ENCODE assay signal across 10 mouse cellular contexts in the genomic region with DNA sequence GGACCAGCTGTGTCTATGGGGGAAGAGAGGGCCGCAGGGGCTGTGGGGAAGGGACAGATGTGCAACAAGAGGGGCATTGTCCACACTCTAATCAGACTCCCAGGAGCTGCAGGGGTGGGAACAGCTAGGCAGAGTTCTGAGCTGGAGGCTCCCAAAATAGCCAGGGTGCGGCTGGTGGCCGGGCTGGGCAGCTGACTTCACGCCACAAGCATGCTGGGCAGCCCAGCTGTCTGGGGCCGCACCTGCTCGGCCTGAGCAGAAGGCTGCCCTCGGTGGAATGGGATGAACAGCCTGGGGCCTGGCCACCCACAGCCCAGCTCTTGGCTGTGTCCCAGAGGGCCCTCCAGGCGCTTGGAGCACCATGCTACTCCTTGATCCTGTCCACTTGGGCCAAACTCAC. TPM values are rescaled to one million over a fixed set of nuclear protein-coding genes. Genes with fewer than 3 reads are reported as not detected.
A peak's percentile ranks its signal among the peaks of the same experiment; 100 is the strongest.
DNase-seq lines count a peak whose midpoint lies in the region; ATAC-seq and TF ChIP-seq lines count a peak whose summit lies in the region.
"Had no signal": no experiment of that assay in that cellular context is flagged by ENCODE, and none has a peak within 500 bp of the region (broad histone marks: within the 10 kb centered on the region; RNA-seq: fewer than 3 reads in every experiment).

No protein-coding gene starts in this region.

- ATAC-seq in hindbrain, embryonic 14.5 days (ENCODE audit: low FRiP score): no peak
- 0 out of 2 replicates have a peak, but pooled peaks have one; percentile 47 for ATAC-seq in intestine, embryonic 16.5 days

- H3K4me2 ChIP-seq in hindbrain, embryonic 14.5 days (replicated peaks): no peak overlapping the region
- H3K4me2 ChIP-seq in intestine, embryonic 16.5 days (ENCODE audit: low read depth, low read length): no peak overlapping the region
- H3K4me2 ChIP-seq: lung, embryonic 14.5 days had no signal

- intact Hi-C loops in gastrocnemius, postnatal 14 days (cut with DNase I; ENCODE audit: low total_unique reads): no loop called here

- no peaks in the 10 kb centered on the region for H3K9me3 ChIP-seq in hindbrain, embryonic 10.5 days
- H3K9me3 ChIP-seq in hindbrain, embryonic 14.5 days (ENCODE audit: control insufficient read depth, low read length): no peaks in the 10 kb centered on the region
- H3K9me3 ChIP-seq in intestine, embryonic 16.5 days (ENCODE audit: control insufficient read depth, low read length): no peaks in the 10 kb centered on the region

- peaks cover 66% of the 10 kb centered on the region for H3K4me1 ChIP-seq in hindbrain, embryonic 10.5 days (replicated peaks)
- 0 out of 2 replicates have a peak, but pooled peaks cover 8% of the 10 kb centered on the region for H3K4me1 ChIP-seq in hindbrain, embryonic 14.5 days (replicated peaks; ENCODE audit: control insufficient read depth, insufficient read depth, low read length)
- H3K4me1 ChIP-seq in intestine, embryonic 16.5 days (ENCODE audit: control insufficient read depth, insufficient read depth, low read length): peaks cover 11% of the 10 kb centered on the region

- no peak for TF ChIP-seq CTCF in brain, embryonic 14.5 days (IDR thresholded peaks at IDR 0.05; ENCODE audit: borderline replicate concordance, extremely low read depth, insufficient read depth, insufficient read length)

- 0 out of 2 replicates have a peak, but pooled peaks cover 3% of the 10 kb centered on the region for H3K27me3 ChIP-seq in hindbrain, embryonic 10.5 days (ENCODE audit: insufficient read depth, poor library complexity, severe bottlenecking)
- H3K27me3 ChIP-seq in hindbrain, embryonic 14.5 days (ENCODE audit: control insufficient read depth, insufficient read depth, low read length): no peaks in the 10 kb centered on the region
- no peaks in the 10 kb centered on the region for H3K27me3 ChIP-seq in intestine, embryonic 16.5 days (replicated peaks; ENCODE audit: control insufficient read depth, insufficient read depth, low read length)

- DNase-seq in hindbrain, embryonic 10.5 days (ENCODE audit: low spot score): peak; percentile 20
- no peak for DNase-seq in hindbrain, embryonic 14.5 days (ENCODE audit: low spot score)
- DNase-seq in brain, embryonic 14.5 days (ENCODE audit: low read depth): peak; percentile 24
- peak; percentile 73 for DNase-seq in gastrocnemius, postnatal 14 days
- DNase-seq in kidney, postnatal 4 days: no peak
- no peak for DNase-seq in ovary, postnatal 36 days (ENCODE audit: low spot score)
- no peak for DNase-seq in left cerebral cortex, adult 9 months (ENCODE audit: low spot score in 2 of 2)
- DNase-seq: lung, embryonic 14.5 days had no signal

- no peak overlapping the region for H3K4me3 ChIP-seq in hindbrain, embryonic 10.5 days
- H3K4me3 ChIP-seq in hindbrain, embryonic 14.5 days (replicated peaks; ENCODE audit: low read length): no peak overlapping the region
- H3K4me3 ChIP-seq in intestine, embryonic 16.5 days (ENCODE audit: low read length): no peak overlapping the region

- no peaks in the 10 kb centered on the region for H3K36me3 ChIP-seq in hindbrain, embryonic 10.5 days
- H3K36me3 ChIP-seq in hindbrain, embryonic 14.5 days (replicated peaks; ENCODE audit: control insufficient read depth, insufficient read depth): no peaks in the 10 kb centered on the region
- H3K36me3 ChIP-seq in intestine, embryonic 16.5 days (ENCODE audit: control insufficient read depth, insufficient read depth, low read length): no peaks in the 10 kb centered on the region

- H3K27ac ChIP-seq in hindbrain, embryonic 10.5 days: peak overlapping the region; percentile 62
- H3K27ac ChIP-seq in hindbrain, embryonic 14.5 days: no peak overlapping the region
- H3K27ac ChIP-seq in intestine, embryonic 16.5 days (ENCODE audit: low read length): no peak overlapping the region
- H3K27ac ChIP-seq: kidney, postnatal 0 days had no signal

- TF ChIP-seq POLR2A in brain, embryonic 14.5 days (IDR thresholded peaks at IDR 0.05; ENCODE audit: borderline replicate concordance, extremely low read depth, insufficient read depth, insufficient read length, poor library complexity, severe bottlenecking): no peak

- no peak overlapping the region for H3K9ac ChIP-seq in hindbrain, embryonic 14.5 days
- H3K9ac ChIP-seq in intestine, embryonic 16.5 days (ENCODE audit: low read depth, low read length): no peak overlapping the region
- H3K9ac ChIP-seq: lung, embryonic 14.5 days had no signal

- WGBS in hindbrain, embryonic 10.5 days: 60% methylated on average over 8 of the region's 8 CpGs
- WGBS in hindbrain, embryonic 14.5 days: 58% methylated on average over 8 of the region's 8 CpGs
- WGBS in intestine, embryonic 16.5 days: 64% methylated on average over 8 of the region's 8 CpGs

RNA-seq across cellular contexts. Expression of a gene that starts 44.2 kb away (rescaled TPM):
- polyA plus RNA-seq in hindbrain, embryonic 10.5 days (2016; fragmentation: Nextera tagmentation; extraction: Ambion mirVana): 72.1 and 76.0 TPM in 2 replicates
- polyA plus RNA-seq in hindbrain, embryonic 14.5 days (2014; fragmentation: Nextera tagmentation; extraction: Ambion mirVana): 64.0 and 66.1 TPM in 2 replicates
- 157 and 180 TPM in 2 replicates for polyA plus RNA-seq in brain, embryonic 14.5 days (2012; rRNA removed)
- total RNA-seq in gastrocnemius, postnatal 14 days (2021): 100 to 1,000 TPM; 239 to 251 TPM
- polyA plus RNA-seq in intestine, embryonic 16.5 days (2015; fragmentation: Nextera tagmentation; extraction: Ambion mirVana): 24.9 and 25.0 TPM in 2 replicates

Comparison
In these comparisons a context has a peak if more than half of its experiments do, and no peak if none do; other contexts are left out.
1. DNase-seq: peak in hindbrain, embryonic 10.5 days (single experiment), brain, embryonic 14.5 days (single experiment) and gastrocnemius, postnatal 14 days (single experiment); none in hindbrain, embryonic 14.5 days (single experiment), kidney, postnatal 4 days (0 of 2), ovary, postnatal 36 days (single experiment) and left cerebral cortex, adult 9 months (0 of 2).